Mouse (Mus musculus) heart, postnatal 4 days (tissue): ENCODE results near the gene Rfxank. TPM values are rescaled to one million over a fixed set of nuclear protein-coding genes. Genes with fewer than 3 reads are reported as not detected.

ENCODE experiments used
- DNase-seq: peaks from one replicate; pipeline ENCODE4 v3.0.0; 2021
- total RNA-seq, 2 experiments: library from RNA; stranded (reverse); gene quantifications; 2 replicates each; pipeline ENCODE4 v1.2.3; 2021

The Rfxank gene
- total RNA-seq, result 10 to 100 TPM; 25.4 to 25.8 TPM

DNA sequence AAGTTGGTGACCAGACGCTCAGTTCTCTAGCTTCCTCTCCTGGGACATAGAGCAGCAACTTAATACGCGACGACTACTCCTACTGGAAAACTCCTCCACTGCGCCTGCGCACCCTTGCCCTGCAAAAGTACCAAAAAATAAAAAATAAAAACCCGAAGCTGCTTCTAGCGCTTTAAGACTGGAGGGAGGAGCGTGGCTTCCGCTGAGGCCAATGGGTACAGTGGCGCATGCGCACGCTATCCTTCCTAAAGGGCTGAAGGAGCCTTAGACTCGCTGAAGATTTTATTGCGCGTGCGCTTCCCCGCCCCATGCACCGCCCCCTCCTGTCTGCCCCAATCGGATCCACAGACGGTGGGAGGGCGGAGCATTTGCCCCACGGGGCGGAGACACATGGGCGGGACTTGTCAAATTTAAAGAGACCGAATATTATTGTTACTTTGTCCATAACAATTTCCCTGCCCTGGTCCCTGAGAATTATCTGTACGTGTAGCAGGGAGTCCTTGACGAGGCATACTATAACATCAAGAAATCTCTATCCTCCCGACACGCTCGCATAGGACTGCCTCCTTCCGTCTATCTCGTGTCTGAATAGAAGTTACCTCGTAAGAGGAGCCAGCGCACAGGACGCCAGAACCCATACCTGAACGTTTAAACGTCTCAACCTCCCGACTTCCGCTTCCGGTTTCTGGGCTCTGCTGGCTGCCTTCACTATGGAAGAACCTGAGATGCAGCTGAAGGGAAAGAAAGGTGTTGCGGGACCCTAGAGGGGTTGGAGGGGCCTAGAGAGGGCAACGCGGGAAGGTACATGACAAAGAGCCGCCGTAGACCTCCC, at the start of gene Rfxank, which contains the start of the genes Borcs8 and Mef2b:
Rfxank (minus strand) TSS at position 129 of the 832 bp plus-strand sequence.
Borcs8 (plus strand) TSS at position 474 of the 832 bp plus-strand sequence.
Mef2b (plus strand) TSS at position 686 of the 832 bp plus-strand sequence.
- peak; percentile 99 for DNase-seq

DNA sequence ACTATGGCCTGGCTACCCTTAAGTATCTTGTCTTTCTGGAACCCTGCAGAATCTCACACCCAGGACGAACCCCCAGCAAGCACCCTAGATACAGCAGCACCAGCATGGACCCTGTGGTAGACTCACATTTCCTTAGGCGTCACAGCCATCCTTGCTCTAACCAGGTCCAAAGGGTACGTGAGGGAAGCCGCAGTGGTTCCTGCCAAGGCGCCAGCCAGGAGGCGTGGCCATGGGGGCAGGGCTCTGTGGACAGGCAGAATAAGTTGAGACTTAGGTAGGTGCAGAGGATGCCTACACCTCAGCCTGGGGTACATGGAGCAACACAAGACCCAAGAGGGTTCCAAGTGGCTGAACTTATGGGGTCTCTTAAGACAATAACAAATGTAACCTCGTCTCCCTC, 49.8 kb upstream of the Rfxank start:
- DNase-seq, result no peak

DNA sequence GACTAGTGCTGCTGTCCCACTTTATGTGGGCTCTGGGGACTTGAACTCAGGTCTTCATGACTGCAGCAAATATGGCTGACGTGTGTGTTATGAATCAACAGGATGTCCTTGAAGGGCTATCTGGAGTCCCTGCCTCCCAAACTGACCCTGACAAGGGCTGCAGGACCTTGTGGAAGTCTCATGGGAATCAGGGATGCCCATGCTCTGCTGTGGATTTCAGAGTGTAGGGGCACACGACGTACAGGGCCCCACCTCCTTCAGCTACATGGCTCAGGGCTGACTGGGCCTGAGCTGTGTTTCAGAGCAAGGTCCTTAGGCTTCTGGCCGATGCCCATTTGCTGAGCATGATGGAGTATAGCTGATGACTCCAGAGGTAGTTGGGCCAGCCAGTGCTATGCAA, 44.2 kb upstream of the Rfxank start:
- no peak for DNase-seq

DNA sequence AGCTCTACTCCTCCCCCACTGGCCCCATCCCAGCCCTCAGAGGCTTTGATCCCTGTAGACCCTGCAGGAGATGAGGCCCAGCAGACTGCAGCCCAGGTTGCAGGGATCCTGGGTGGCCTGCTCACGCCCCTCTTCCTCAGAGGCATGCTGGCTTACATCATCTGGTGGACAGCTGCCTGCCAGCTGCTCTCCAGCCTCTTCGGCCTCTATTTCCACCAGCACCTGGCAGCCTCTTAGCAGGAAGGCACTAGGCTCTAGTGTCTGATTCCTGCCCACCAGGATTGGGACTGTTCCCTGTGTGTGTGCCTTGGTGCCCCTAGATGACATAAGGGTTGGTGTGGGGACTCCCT, 42.9 kb upstream of the Rfxank start:
- DNase-seq, result no peak

DNA sequence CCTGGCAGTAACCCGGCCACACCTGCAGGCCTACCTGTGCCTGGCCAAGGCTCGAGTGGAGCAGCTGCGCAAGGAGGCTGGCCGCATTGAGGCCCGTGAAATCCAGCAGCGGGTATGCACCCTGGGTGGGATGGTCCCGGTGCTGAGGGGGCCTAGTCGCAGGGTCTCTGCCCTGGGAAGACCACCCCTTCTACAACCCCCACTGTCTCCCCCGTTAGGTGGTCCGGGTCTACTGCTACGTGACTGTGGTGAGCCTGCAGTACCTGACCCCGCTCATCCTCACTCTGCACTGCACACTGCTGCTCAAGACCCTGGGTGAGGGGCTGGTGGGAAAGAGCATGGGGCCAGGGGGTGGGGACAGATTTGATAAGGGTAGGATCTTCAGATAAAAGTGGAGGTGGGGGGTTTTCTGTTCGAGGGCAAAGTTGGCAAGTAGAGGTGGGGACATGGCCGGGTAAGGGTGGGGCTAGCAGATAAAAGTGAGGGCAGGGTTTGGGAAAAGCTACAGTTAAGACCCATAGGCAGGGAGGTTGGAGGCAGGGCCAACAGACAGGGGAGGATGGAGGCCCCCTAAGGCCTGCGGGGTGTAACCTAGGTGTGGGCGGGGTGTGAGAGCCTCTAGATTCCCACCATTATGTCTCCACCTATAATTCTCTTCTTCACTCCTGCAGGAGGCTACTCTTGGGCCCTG, 42.4 kb upstream of the Rfxank start:
- DNase-seq, result no peak

DNA sequence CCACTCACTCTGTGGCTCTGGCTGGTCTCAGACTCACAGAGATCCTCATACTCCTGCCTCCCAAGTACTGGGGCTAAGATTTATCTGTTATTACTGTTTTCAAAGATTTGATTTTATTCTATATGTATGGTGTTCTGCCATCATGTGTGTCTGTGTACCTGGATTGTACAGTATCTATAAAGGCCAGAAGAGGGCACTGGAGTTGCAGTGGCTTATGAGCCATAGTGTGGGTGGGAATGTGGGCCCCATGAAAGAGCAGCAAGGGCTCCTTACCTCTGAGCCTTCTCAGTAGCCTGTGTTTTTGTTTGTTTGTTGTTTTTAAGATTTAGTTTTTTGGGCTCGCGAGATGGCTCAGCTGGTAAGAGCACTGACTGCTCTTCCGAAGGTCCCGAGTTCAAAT, 40.1 kb upstream of the Rfxank start:
- no peak for DNase-seq

DNA sequence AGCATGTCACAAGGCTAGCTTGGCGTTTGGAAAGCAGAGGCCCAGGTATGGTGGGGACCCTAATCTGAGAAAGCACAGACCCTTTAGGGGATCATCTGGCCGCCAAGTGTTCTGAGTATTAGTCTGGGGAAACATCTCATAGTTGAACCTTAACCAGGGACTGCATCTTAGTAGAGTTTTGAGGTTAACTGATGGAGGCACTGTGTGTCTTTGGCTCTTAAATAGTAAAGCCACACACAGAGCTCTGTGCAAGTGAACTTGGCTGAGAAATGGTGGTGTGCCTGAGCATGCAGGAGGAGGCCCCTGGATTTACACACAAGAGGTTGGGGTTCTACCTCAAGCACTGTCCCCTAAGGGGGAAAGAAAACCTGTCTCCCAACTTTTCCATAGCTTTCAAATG, 39.3 kb upstream of the Rfxank start:
- DNase-seq, result no peak

DNA sequence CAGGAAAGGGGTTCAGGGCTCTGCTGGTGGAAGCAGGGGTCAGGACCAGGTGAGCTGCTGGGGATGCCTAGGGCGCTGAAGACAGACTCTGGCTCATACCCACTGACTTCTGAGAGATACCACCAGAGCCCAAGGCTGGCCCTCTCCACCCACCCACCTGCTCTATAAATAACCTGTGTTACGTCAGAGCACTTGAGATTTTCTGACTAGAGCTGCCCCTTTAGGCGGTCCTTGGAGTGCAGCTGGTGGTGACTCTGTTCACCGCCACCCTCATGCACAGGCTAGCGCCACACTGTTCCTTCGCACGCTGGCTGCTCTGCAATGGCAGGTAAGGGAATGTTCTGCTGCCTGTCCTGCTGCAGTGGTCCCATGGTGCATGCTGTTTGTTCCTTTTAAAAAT, 35.1 kb upstream of the Rfxank start:
- DNase-seq, result peak; percentile 46

DNA sequence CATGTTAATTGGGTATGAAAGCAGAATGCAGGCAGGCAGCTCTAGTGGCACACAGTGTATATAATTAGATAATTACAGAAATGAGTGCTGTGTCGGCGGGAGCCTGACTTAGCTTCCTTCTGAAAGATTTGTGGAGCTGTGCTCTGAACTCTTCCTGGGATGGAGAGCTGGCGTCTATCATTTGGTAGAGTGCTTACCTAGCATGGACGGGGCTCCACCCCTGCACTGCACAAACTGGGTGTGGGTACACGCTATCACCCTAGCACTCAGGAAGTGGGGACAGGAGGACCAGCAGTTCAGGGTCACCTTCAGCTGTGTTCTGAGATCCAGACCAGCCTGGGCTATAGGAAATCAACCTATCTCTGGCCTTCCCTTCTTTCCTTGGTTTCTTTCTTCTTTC, 34.4 kb upstream of the Rfxank start:
- DNase-seq, result no peak

DNA sequence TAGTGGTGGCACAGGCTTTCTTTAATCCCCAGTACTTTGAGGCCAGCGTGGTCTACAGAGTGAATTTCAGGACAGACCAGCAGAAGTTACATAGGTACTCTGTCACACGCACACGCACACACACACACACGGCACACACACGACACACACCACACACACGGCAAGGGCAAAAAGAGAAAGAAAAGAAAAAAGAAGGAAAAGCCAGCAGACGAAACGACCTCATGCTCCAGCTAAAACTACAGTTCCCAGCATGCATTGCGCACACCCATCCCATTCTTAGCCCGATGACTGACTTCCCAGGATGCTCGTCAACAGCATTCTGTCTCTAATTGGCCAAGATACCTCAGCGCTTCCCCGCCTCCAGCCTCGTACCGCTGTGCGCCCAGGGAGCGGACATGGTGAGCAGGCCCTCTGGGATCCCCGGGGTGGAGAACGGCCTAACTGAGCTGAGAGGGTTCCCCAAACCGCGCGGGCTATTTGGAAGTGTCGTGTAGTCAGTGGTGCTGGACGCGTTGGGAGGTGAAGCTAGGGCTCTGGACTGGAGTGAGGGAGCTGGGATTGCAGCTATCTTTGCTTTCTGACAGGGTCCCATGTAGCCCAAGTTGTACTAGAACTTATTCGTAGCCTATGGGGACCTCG, 33.2 kb upstream of the Rfxank start, which contains the start of gene Tmem161a:
Tmem161a (plus strand) TSS at position 314 of the 639 bp plus-strand sequence.
- DNase-seq, result peak; percentile 92

DNA sequence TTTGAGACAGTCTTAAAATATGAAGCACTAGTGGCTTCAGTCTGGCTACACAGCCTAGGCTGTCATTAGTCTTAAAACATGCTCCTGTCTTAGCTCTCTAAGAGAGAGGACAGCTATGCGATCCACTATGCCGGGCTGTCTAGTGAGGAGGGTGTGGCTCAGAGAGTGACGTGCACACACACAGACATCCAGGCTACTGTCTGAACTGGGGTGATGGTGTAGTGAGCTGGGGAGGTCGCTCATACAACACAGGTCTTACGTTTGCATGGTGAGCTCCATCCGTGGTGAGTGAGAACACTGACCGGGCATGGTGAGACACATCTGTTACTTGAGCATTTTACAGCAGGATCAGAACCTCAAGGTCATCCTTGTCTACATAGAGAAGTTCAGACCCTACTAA, 32.3 kb upstream of the Rfxank start:
- DNase-seq, result no peak

DNA sequence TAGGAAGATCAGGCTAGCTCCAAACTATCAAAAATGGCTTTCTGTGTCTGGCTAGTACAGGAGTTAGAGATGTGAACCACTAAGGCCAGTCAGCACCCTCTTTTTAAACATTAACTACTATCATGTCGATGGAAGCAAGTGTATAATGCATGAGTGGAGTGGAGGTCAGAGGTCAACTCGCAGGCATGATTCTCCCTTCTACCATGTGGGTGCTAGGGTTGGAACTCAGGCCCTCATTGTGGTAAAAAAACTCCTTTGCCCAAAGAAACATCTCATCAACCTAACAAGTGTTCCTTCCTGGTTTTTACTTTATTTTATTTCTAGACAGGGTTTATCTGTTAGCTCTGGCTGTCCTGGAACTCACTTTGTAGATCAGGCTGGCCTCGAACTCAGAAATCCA, 31.8 kb upstream of the Rfxank start:
- no peak for DNase-seq

DNA sequence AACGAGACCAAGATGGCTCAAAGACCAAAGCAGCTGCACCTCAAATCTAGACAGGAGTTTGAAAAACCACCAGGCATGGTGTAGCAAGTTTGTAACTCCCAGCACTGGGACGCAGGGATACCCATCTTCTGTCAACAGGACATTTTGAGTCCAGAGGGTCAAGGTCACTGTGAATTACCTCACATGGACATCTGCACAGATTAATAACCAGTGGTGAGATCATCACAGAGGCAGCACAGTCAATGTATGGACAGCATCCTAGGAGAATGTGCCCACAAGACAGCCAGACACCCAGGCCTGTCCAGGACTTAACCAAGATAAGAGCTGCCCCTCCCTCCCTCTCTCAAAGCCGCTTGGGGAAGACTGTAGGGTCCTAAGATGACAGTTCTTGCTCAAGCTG, 31.2 kb upstream of the Rfxank start:
- no peak for DNase-seq

DNA sequence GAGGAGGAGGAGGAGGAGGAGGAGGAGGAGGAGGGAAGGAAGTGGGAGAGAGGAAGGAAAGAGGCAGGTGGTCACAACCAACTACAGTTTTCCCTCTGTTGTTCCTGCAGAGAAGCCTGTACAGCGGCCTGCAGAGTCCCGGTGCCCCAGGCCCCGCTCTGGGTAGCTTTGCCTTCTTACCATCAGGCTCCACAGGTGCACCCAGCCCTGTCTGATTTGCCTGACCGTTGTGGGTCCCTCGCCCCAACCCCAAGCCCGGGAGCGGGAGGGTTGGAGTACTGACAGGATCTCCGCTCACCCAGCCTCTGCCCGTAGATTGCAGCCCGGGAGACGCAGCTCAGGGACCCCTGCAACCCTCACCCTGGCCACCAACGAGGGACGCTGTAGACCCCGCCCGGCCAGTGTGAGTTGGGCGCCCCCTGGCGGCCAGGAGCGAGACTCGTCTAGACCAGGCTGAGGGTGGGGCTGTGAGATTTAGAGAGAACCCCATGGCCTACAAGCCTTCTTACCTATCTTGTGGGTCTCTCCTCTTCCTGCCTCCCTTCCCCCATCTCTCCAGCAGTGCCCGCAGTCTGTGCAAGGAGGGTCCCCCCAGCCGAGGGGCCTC, 27.7 kb upstream of the Rfxank start:
- DNase-seq, result peak; percentile 84

DNA sequence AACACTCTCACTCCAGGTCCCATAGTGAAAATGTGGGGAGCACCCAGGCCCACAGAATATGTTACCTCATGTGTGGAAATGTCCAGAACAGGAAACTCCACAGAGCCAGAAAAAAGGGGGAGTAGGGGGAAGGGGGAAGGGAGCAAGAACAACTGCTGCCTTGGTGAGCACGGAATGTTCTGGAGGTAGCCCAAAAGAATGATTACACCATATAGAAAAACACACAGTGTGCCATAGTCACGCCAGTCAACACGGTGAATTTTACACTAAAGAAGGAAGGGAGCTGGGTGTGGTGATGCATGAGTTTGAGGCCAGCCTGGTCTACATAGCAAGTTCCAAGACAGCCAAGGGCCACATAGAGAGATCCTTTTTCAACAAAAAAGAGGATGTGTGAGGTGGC, 24.4 kb upstream of the Rfxank start:
- DNase-seq, result no peak

DNA sequence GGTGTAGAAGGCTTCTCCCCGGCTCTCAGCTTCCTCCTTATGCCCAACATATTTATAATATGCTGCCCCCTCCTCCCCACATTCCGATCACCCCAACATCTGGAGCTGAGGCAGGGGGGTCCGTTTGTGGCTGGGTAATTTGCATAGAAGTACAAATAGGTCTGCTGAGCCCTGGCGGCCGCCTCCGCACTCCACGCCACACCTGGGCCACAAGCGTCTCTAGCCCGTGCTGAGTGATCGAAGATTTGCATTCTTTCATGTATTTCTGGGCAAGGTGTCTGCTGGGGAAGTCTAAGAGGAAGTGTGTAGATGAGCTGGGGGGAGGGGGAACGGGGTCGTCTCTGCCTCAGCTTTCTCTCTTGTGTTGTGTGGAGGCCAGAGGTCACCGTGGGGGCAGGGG, 21.1 kb upstream of the Rfxank start:
- no peak for DNase-seq

DNA sequence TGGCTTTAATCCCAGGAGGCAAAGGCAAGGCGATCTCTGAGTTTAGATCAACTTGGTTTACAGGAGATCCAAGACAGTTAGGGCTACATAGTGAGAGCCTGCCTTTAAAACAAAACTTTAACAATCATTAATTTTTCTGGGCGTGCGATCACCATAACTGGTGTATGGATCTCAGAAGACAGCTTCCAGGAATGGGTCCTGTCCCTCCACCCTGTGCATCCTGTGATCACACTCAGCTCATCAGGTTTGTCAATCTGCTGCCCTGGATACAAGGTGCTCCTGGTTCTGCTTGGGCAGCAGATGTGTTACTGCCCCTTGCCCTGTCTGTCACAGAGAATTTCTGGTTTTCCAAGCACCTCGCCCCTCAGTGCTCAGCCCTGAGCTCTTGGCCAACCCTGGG, 20.3 kb upstream of the Rfxank start:
- no peak for DNase-seq

DNA sequence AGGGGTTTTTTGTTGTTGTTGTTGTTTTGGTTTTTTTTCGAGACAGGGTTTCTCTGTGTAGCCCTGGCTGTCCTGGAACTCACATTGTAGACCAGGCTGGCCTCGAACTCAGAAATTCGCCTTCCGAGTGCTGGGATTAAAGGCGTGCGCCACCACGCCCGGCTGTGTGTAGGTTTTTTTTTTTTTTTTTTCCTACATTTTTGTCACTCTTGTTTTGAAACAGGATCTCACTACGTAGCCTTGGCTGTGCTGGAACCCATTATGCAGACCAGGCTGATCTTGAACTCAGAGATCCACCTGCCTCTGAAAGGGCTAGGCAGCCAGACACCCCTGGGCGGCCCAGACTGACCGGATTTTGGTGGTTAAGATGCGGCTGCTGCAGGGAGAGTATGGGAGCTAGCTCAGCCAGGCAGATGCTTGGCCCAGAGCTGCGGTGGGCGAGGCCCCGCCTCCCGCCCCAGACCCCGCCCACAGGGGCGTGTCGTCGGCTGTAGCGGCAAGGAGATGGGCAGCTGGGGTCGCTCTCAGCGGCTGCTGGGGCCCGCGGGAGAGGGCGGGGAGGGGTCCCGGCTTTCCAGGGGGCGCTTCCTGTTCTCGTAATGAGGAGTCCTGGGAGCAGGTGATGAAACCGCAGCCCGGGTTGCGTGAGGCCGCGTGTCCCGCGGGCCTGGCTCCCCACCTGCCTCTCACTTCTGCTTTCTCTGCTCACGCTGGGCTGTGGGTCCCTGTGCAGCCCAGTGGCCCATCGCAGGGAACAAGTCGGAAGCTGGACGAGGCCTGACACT, 19.3 kb upstream of the Rfxank start:
- DNase-seq, result peak; percentile 81

DNA sequence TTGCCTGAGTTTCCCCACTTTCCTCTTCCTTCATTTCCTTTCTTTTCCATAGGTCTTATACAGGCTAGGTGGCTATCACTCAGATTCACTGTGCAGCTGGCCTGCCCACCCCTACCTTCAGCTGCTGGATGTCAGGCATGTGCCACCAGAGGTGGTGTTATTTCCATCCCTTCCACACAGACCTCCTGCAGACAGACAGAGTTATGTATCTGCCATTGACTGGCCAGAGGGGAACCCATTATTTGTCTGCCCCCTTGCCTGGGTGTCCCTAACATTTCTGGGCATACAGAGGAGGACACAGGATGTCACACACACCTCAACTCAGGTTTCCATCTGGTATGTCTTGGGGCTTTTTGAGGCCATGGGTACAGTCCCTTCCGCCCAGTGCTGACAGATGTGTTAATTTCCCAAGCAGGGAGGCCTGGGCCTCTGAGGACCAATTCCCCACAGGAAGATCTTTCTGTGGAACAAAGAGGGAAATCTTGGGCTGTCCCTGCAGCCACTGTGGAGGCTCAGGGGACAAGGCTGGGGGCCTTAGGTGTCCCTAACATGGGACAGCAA, 18.4 kb upstream of the Rfxank start:
- DNase-seq, result no peak

DNA sequence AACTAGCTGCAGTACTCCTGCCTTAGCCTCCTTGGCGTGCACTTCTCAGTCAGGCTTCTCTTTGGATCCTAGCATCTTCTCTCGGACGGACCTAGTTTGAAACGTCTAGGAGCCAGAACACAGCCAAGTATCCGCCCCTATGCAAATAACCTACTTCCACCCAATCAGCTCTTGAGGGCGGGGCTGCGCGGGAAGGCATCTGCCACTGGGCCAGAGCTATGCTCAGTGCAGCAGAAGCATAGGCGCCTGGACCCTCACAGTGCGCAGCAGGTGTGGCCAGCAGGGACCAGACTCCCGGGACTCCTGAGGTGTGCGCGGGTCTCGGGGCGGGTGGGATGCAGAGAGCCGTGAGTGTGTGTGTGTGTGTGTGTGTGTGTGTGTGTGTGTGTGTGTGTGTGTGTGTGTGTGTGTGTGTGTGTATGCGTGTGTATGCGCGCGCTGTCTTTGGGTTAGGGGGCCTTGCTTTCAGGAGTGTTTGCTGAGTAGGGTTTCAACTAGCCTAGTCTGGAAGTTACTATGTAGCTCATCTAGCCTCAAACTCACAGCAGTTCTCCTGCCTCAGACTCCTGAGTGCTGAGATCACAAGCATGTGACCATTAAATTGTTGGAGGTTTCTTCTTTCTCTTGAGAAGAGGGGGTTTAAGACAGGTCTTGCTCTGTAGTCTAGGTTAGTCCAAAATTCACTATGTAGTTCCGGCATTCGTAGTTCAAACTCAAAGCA, 13.7 kb upstream of the Rfxank start:
- peak; percentile 81 for DNase-seq

DNA sequence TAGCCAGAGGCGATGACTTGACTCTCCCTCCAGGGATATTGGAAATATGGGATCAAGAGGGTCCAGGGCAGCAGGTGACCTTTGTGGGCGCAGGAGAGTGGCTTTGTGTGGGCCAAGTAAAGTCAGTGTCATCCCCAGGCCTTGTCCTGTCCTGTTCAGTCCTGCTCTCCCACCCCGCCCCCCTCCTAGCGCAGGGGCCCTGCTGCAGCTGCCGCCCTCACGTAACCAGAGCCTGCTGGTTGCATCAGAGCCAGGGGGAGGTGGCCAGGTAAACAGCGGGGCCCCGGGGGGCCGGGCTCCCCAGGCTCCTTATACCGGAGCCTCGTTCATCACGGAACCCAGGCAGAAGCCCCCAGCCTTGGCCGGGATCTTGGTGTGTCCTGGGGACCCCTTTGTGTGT, 11.2 kb upstream of the Rfxank start:
- no peak for DNase-seq
